Mouse (Mus musculus) ovary, postnatal 14 days (tissue): ENCODE measurements around the gene Abca4.

Source experiments
- DNase-seq: peaks from one replicate; pipeline ENCODE4 v3.0.0; 2022; ENCODE audit warnings: low spot score

The Abca4 gene

GRCm38 (mm10) chr3:122111141-122111981 lies 67.1 kb downstream of the Abca4 start:
- no peak for DNase-seq

- DNase-seq = no peak
These were observed 74.5 kb downstream of the Abca4 start for GRCm38 (mm10) chr3:122118651-122119214.

- DNase-seq = no peak
These were observed 75.5 kb downstream of the Abca4 start for GRCm38 (mm10) chr3:122119733-122120132.

GRCm38 (mm10) chr3:122120217-122120616 lies 76.0 kb downstream of the Abca4 start:
- no peak for DNase-seq

- DNase-seq = peak; percentile 93
These were observed 78.0 kb downstream of the Abca4 start for GRCm38 (mm10) chr3:122122127-122122663.

GRCm38 (mm10) chr3:122122838-122123237 lies 78.6 kb downstream of the Abca4 start:
- DNase-seq = no peak

GRCm38 (mm10) chr3:122128999-122129493 lies 84.8 kb downstream of the Abca4 start:
- DNase-seq = no peak

GRCm38 (mm10) chr3:122130771-122131170 lies 86.5 kb downstream of the Abca4 start:
- DNase-seq = no peak

GRCm38 (mm10) chr3:122131633-122132032 lies 87.4 kb downstream of the Abca4 start:
- DNase-seq = no peak

GRCm38 (mm10) chr3:122133255-122133654 lies 89.0 kb downstream of the Abca4 start:
- DNase-seq = no peak

- DNase-seq = no peak
These were observed 89.6 kb downstream of the Abca4 start for GRCm38 (mm10) chr3:122133840-122134239.

GRCm38 (mm10) chr3:122140589-122141400 lies 96.6 kb downstream of the Abca4 start:
- DNase-seq = peak; percentile 44

- no peak for DNase-seq
These were observed 98.1 kb downstream of the Abca4 start for GRCm38 (mm10) chr3:122142256-122142922.

- DNase-seq = no peak
These were observed 99.2 kb downstream of the Abca4 start for GRCm38 (mm10) chr3:122143432-122143831.

GRCm38 (mm10) chr3:122145430-122145829 lies 101.2 kb downstream of the Abca4 start:
- no peak for DNase-seq

- DNase-seq = no peak
These were observed 106.6 kb downstream of the Abca4 start for GRCm38 (mm10) chr3:122150836-122151235.

- DNase-seq = no peak
These were observed 108.2 kb downstream of the Abca4 start for GRCm38 (mm10) chr3:122152431-122152830.

- no peak for DNase-seq
These were observed 109.8 kb downstream of the Abca4 start for GRCm38 (mm10) chr3:122154080-122154479.

GRCm38 (mm10) chr3:122159447-122159846 lies 115.2 kb downstream of the Abca4 start:
- DNase-seq = no peak

GRCm38 (mm10) chr3:122169616-122170178 lies 125.5 kb downstream of the Abca4 start:
- peak; percentile 63 for DNase-seq

- no peak for DNase-seq
These were observed 126.5 kb downstream of the Abca4 start for GRCm38 (mm10) chr3:122170621-122171309.
